Mouse (Mus musculus): ENCODE measurements at regions not wholly inside any gene's neighbourhood (a gene's known extent, or its start where the extent isn't known, plus 50 kb on each side); places are given as distances from the start of the nearest gene placed in this dataset.

DNA sequence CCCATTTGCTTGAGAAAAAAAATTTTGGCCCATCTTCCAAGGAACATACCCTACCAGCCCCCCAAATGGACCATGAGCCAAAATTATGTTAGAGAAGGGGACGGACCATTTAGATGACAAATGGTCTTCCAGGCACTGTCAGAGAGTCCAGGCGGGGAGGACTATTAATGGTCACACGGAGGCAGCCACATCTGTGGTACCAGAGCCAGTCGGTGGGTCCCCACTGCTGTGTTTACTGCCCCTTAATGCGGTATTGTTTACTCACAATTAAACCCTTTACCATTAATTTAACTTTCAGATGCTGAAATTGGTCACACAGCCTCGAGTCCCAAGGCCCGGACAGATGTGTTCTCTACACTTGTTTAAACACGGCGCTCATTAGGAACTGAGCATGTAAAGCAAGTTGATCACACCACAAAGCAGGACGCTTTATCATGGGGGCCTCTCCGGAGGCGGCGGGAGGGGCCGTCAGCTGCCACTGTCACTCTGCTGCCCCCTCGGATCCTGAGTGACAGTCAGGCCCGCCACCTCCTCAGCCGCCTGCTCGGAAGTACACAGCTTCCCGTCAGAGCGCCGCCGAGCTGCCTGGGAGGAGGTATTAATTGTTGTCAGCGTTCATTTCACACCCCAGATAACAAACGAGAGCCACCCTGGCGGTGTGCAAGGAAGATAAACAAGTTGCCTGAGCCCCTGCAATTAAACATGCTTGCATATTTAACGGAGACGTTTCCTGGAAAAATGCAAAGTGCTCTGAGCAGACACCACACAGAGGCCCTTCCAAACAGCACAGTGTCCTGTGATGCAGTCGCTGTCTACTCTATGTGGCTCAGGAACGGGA lies 70.6 kb upstream of the Irx3 start:
- peak; percentile 24 to 47 for DNase-seq

DNA sequence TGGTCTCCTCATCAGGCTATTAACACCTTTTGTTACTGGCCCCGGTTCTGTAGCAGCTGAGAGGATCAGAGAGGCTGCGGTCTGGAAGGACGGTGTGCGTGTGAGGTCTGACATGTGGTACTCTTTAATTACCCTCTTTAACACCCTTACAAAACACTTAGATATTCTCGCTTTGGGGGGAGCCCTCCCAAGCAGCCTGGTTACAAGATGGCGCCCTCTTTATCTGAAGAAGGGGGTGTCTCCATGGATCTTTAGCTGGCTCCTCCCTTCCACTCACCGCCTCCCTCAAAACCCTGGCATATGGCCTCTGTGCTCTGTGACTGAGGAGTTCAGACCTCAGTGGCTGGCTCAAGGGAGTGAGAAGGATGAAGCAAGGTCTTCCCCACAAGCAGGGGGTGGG lies 65.2 kb upstream of the Irx3 start:
- no peak for DNase-seq

DNA sequence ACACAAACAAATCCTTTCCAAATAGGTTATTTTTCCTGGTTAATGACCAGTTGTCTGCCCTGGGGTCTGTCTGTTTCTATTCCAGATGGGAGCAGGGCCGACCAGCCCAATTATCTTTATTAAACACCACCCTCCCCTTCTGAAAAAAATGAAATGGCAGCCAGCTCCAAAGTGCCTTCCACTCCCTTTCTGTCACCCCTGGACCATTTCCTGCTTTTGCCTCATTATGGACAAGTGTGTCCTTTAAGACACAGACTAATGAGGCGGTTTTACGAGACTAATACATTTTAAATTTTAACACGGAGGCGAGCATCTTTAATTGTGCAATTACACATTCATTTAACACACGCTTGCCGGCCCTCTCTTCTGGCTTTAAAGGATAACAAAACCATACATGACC lies 64.2 kb upstream of the Irx3 start:
- DNase-seq, result no peak

DNA sequence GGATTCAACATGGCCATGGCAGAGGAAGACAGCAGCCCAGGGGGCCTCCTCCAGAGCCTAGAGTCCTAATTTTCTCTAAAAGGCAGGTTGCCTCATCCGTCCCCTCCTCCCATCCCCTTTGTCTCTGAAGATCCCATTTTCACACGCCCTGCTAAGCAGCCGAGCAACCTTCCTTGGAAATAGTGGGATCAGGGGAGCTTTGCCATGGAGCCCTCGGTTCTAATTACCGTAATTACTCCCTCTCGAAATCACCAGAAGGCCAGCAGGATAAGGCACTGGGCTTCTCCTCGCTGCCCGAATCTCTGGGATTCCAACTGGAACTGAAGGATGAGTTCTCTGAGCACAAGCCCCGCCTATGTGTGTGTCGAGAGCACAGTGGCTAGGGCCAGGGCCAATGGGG lies 63.5 kb upstream of the Irx3 start:
- DNase-seq, result no peak

DNA sequence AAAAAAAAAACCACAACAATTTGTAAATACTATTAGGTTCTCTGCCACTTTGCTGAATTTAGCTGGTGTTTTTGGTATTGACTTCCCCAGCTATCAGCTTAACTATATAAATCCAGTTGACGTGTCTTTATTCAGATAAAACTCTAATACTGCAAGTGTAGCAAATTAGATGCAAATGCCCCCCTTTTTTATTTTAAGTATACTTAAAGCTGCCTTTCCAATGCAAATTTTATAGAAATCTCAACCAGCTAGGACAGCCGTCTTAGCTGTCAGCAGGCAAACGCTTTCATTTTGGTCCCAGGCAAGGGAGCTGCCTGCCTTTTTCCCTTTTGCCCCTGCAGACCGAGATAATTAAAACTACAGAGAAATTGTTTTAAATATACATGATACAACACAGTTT lies 61.6 kb upstream of the Irx3 start:
- DNase-seq, result no peak

DNA sequence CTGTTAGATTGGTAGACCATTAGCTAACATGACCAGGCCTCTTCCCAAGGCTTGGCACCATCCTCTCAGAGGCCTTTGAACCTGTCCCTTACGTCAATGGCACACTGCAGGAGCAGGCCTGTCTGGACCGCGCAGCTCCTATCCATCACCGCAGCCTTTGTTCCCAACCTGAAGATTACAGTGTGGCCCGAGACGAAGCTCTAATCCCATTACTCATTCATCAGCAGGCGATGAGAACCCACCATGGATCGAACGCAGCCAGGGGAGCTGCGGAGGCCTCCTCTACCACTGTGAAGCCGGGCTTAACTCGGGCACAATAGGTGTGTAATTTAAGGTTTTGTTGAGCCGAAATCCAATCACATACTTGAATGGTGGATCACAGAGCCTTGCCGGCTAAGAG lies 54.0 kb upstream of the Irx3 start:
- DNase-seq, result no peak

DNA sequence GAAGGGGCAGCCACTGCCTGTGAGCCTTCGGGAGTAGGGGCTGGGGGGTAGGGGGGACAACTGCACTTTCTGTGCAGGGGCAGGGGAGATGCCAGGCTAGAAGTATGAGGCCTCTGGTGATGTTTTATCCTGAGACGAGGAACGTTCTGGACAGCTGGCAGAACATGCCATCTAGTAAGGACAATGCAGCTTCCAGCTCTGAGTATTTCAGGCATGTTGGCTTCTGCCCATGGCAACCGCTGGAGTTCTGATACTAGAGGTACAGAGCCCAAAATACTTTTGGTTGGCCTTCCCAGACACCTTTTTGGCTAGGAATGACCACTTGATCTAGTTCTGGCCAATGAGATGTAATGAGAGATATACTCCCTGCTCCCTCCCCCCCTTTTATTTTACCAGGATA lies 52.5 kb upstream of the Irx3 start:
- no peak for DNase-seq

DNA sequence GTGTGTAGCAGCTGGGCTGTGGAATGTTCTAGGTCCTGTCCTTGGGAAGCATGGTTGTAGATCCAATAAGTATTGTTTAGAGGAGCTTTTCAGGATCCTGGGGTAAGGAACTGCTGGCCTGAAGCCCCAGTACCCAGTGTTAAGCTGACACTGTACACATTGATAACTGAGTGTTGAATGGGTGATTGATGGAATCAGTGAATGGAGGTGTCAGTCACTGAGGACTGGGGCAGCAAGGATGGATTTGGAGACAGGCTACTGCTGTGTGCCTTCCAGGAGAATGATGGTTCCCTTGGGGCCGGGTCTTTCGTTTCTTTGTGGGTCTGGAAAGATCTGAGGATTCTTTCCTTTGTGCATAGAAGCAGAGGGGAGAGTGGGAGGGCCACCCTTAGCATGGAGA lies 51.9 kb upstream of the Irx3 start:
- DNase-seq, result no peak

DNA sequence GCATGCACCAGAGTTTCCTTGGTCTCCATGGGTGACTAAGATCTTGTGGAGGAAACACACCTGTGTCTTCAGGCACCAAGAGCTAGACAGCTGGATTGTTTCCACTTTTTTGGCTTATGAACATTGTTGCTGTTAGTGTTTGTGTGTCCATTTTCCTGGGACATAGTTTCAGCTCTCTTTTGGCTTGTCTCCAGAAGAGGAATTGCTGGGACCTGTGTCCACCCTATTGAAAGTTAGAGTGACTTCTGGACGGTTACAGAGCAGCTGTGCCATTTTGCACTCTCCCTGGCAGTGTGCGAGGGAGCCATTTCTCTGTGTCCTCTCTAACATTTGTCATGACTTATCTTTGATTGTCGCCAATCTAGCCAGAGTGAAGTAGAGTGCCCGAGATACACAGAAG lies 51.5 kb upstream of the Irx3 start:
- DNase-seq, result peak in 1 of 2 experiments; percentile 11
